Mouse (Mus musculus): ENCODE results near the gene Tmprss7. TPM values are rescaled to one million over a fixed set of nuclear protein-coding genes. Genes with fewer than 3 reads are reported as not detected.

Tmprss7 gene
- polyA plus RNA-seq, 1 experiment, result not detected

- Histone ChIP-seq H3K4me3 (ENCODE audit: insufficient read depth, low read depth, low read length) (no peak overlapping the region), H3K4me1 (ENCODE audit: control insufficient read depth, insufficient read depth, insufficient read length, low read length) (no peaks in the 10 kb centered on the region), H3K27ac (replicated peaks; ENCODE audit: low read depth, low read length) (no peak overlapping the region)
These were observed 35.8 kb downstream of the Tmprss7 start for GRCm38 (mm10) chr16:45657574-45658159.

GRCm38 (mm10) chr16:45654465-45654864 lies 39.0 kb downstream of the Tmprss7 start:
- H3K4me1 ChIP-seq (ENCODE audit: control insufficient read depth, insufficient read depth, insufficient read length, low read length), result no peaks in the 10 kb centered on the region
- H3K27ac ChIP-seq (replicated peaks; ENCODE audit: low read depth, low read length), result no peak overlapping the region
- H3K4me3 ChIP-seq (ENCODE audit: insufficient read depth, low read depth, low read length), result no peak overlapping the region

GRCm38 (mm10) chr16:45653934-45654332 lies 39.5 kb downstream of the Tmprss7 start, which contains the start of gene BC016579:
TSS of gene BC016579 (minus strand) at chr16:45654068.
- H3K4me1 ChIP-seq (ENCODE audit: control insufficient read depth, insufficient read depth, insufficient read length, low read length), result no peaks in the 10 kb centered on the region
- no peak within 1 kb of the TSS for H3K27ac ChIP-seq (replicated peaks; ENCODE audit: low read depth, low read length)
- no peak within 1 kb of the TSS for H3K4me3 ChIP-seq (ENCODE audit: insufficient read depth, low read depth, low read length)

GRCm38 (mm10) chr16:45653009-45653933 lies 40.2 kb downstream of the Tmprss7 start:
- Histone ChIP-seq H3K4me1 (ENCODE audit: control insufficient read depth, insufficient read depth, insufficient read length, low read length) (no peaks in the 10 kb centered on the region), H3K4me3 (ENCODE audit: insufficient read depth, low read depth, low read length) (no peak overlapping the region), H3K27ac (replicated peaks; ENCODE audit: low read depth, low read length) (no peak overlapping the region)

- no peak overlapping the region for H3K4me3 ChIP-seq (ENCODE audit: insufficient read depth, low read depth, low read length)
These were observed 42.0 kb downstream of the Tmprss7 start for GRCm38 (mm10) chr16:45651497-45651896.

GRCm38 (mm10) chr16:45644380-45644779 lies 49.1 kb downstream of the Tmprss7 start:
- Histone ChIP-seq H3K4me1 (ENCODE audit: control insufficient read depth, insufficient read depth, insufficient read length, low read length) (peaks cover 2% of the 10 kb centered on the region; the same call in 1 of the 2 replicates), H3K4me3 (ENCODE audit: insufficient read depth, low read depth, low read length) (no peak overlapping the region), H3K27ac (replicated peaks; ENCODE audit: low read depth, low read length) (0 out of 2 replicates have a peak overlapping the region, but pooled peaks have one; percentile 24)

More at GRCm38 (mm10) chr16:45651497-45651896, 42.0 kb downstream of the Tmprss7 start:
- no peaks in the 10 kb centered on the region for H3K4me1 ChIP-seq (ENCODE audit: control insufficient read depth, insufficient read depth, insufficient read length, low read length)
- peak overlapping the region; percentile 45; the same call in 1 of the 2 replicates for H3K27ac ChIP-seq (replicated peaks; ENCODE audit: low read depth, low read length)

GRCm38 (mm10) chr16:45643944-45644343 lies 49.5 kb downstream of the Tmprss7 start:
- Histone ChIP-seq H3K4me1 (ENCODE audit: control insufficient read depth, insufficient read depth, insufficient read length, low read length) (peaks cover 2% of the 10 kb centered on the region; the same call in 1 of the 2 replicates), H3K4me3 (ENCODE audit: insufficient read depth, low read depth, low read length) (no peak overlapping the region), H3K27ac (replicated peaks; ENCODE audit: low read depth, low read length) (0 out of 2 replicates have a peak overlapping the region, but pooled peaks have one; percentile 24)

- H3K4me1 ChIP-seq (ENCODE audit: control insufficient read depth, insufficient read depth, insufficient read length, low read length), result peaks cover 2% of the 10 kb centered on the region; the same call in 1 of the 2 replicates
- H3K4me3 ChIP-seq (ENCODE audit: insufficient read depth, low read depth, low read length), result no peak overlapping the region
- H3K27ac ChIP-seq (replicated peaks; ENCODE audit: low read depth, low read length), result no peak overlapping the region
These were observed 52.2 kb downstream of the Tmprss7 start for GRCm38 (mm10) chr16:45641301-45641700.

GRCm38 (mm10) chr16:45640070-45640762 lies 53.2 kb downstream of the Tmprss7 start:
- Histone ChIP-seq H3K4me1 (ENCODE audit: control insufficient read depth, insufficient read depth, insufficient read length, low read length) (peaks cover 2% of the 10 kb centered on the region; the same call in 1 of the 2 replicates), H3K4me3 (ENCODE audit: insufficient read depth, low read depth, low read length) (no peak overlapping the region), H3K27ac (replicated peaks; ENCODE audit: low read depth, low read length) (no peak overlapping the region)

- Histone ChIP-seq H3K27ac (replicated peaks; ENCODE audit: low read depth, low read length) (no peak overlapping the region), H3K4me1 (ENCODE audit: control insufficient read depth, insufficient read depth, insufficient read length, low read length) (no peaks in the 10 kb centered on the region), H3K4me3 (ENCODE audit: insufficient read depth, low read depth, low read length) (no peak overlapping the region)
These were observed 57.6 kb downstream of the Tmprss7 start for GRCm38 (mm10) chr16:45635826-45636225.

GRCm38 (mm10) chr16:45632420-45632819 lies 61.0 kb downstream of the Tmprss7 start:
- Histone ChIP-seq H3K4me1 (ENCODE audit: control insufficient read depth, insufficient read depth, insufficient read length, low read length) (no peaks in the 10 kb centered on the region), H3K4me3 (ENCODE audit: insufficient read depth, low read depth, low read length) (no peak overlapping the region), H3K27ac (replicated peaks; ENCODE audit: low read depth, low read length) (no peak overlapping the region)

- Histone ChIP-seq H3K27ac (replicated peaks; ENCODE audit: low read depth, low read length) (no peak overlapping the region), H3K4me1 (ENCODE audit: control insufficient read depth, insufficient read depth, insufficient read length, low read length) (no peaks in the 10 kb centered on the region), H3K4me3 (ENCODE audit: insufficient read depth, low read depth, low read length) (no peak overlapping the region)
These were observed 63.0 kb downstream of the Tmprss7 start for GRCm38 (mm10) chr16:45630347-45630960.

GRCm38 (mm10) chr16:45629497-45630105 lies 63.9 kb downstream of the Tmprss7 start:
- Histone ChIP-seq H3K4me3 (ENCODE audit: insufficient read depth, low read depth, low read length) (no peak overlapping the region), H3K4me1 (ENCODE audit: control insufficient read depth, insufficient read depth, insufficient read length, low read length) (no peaks in the 10 kb centered on the region), H3K27ac (replicated peaks; ENCODE audit: low read depth, low read length) (no peak overlapping the region)

GRCm38 (mm10) chr16:45625342-45625741 lies 68.1 kb downstream of the Tmprss7 start:
- H3K4me3 ChIP-seq (ENCODE audit: insufficient read depth, low read depth, low read length), result no peak overlapping the region
- no peak overlapping the region for H3K27ac ChIP-seq (replicated peaks; ENCODE audit: low read depth, low read length)
- no peaks in the 10 kb centered on the region for H3K4me1 ChIP-seq (ENCODE audit: control insufficient read depth, insufficient read depth, insufficient read length, low read length)

Measured in brown adipose tissue, adult 24 weeks (tissue).